Mouse (Mus musculus) heart, embryonic 10.5 days (tissue): ENCODE data around the gene Ambp. TPM values are rescaled to one million over a fixed set of nuclear protein-coding genes. Genes with fewer than 3 reads are reported as not detected.

ENCODE experiments used
- DNase-seq: peaks from one replicate; pipeline ENCODE4 v3.0.0-alpha.2; 2017; ENCODE audit warnings: low spot score
- H3K27ac ChIP-seq: fragments of 300-500 bp; sonication (generic); 2 replicates; pipeline ENCODE4 v1.5.1; 2016; ENCODE audit warnings: mild to moderate bottlenecking
- H3K27me3 ChIP-seq: fragments of 300-500 bp; sonication (generic); 2 replicates; pipeline ENCODE4 v1.6.1; 2016; ENCODE audit warnings: mild to moderate bottlenecking; ENCODE audit not compliant: poor library complexity, insufficient read depth, severe bottlenecking
- H3K36me3 ChIP-seq: fragments of 300-500 bp; sonication (generic); 2 replicates; pipeline ENCODE4 v1.6.1; 2016; ENCODE audit warnings: mild to moderate bottlenecking, moderate library complexity
- H3K4me1 ChIP-seq: fragments of 300-500 bp; sonication (generic); 2 replicates; pipeline ENCODE4 v1.6.1; 2016; ENCODE audit warnings: mild to moderate bottlenecking
- H3K4me3 ChIP-seq: fragments of 300-500 bp; sonication (generic); 2 replicates; pipeline ENCODE4 v1.5.1; 2016; ENCODE audit warnings: mild to moderate bottlenecking, moderate library complexity
- H3K9me3 ChIP-seq: fragments of 300-500 bp; sonication (generic); 2 replicates; pipeline ENCODE4 v1.6.1; 2016; ENCODE audit warnings: mild to moderate bottlenecking, moderate library complexity
- WGBS: fragments of 180-500 bp; shearing (Covaris S2); methylation state at CpG from one replicate; pipeline ENCODE4 v1.1.7; 2016; 5-methylcytosine and 5-hydroxymethylcytosine counted together
- polyA plus RNA-seq: library from polyadenylated mRNA; unstranded; fragments of >200 nt; fragmentation: Nextera tagmentation; extraction: Ambion mirVana; gene quantifications from 2 replicates; pipeline ENCODE4 v1.2.1, GENCODE M21; 2016

The Ambp gene
- polyA plus RNA-seq, 1 experiment from 2014 or later, result 158 TPM

DNA sequence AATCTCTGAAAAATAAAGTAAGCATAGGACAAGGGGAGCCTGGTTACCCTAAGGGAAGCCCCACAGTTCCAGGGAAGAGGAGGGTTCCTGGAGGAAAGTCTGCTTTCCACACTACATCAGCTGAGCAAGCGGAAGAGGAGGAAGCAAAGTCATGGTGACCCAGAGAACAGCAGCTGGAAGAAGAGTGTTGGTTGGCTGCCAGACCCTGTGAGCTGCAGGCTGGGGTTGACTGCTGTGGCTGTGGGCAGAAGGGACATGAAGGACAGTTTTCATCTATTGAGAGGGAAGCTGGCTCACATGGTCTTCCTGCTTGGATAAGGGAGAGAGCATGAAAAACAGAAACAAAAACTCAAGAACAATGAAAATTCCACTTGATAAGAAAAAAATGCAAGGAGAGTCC is 57.0 kb downstream of the Ambp start:
- 64% methylated on average over 1 of the region's 1 CpGs for WGBS
- DNase-seq, result no peak

More for the DNA sequence above, 57.0 kb downstream of the Ambp start:
- Histone ChIP-seq H3K9me3 (no peaks in the 10 kb centered on the region), H3K4me3 (no peak overlapping the region), H3K27ac (no peak overlapping the region; the same call in 1 of the 2 replicates), H3K4me1 (peaks cover 11% of the 10 kb centered on the region), H3K36me3 (peaks cover 30% of the 10 kb centered on the region), H3K27me3 (no peaks in the 10 kb centered on the region)

Other genes starting within 250 kb of the Ambp start
- 9.5 and 18.1 TPM in 2 replicates for gene Zfp618, start 189.2 kb downstream of the Ambp start, polyA plus RNA-seq
- gene Kif12, start 17.3 kb upstream of the Ambp start, polyA plus RNA-seq, result 0.12 and 3.4 TPM in 2 replicates
- 2.3 and 4.3 TPM in 2 replicates for gene Col27a1, start 59.2 kb upstream of the Ambp start, polyA plus RNA-seq
- not detected in 2 replicates for gene Orm1, start 189.8 kb upstream of the Ambp start, polyA plus RNA-seq
- not detected in 2 replicates for gene Orm3, start 201.4 kb upstream of the Ambp start, polyA plus RNA-seq
- not detected in 2 replicates for gene Orm2, start 207.7 kb upstream of the Ambp start, polyA plus RNA-seq
- gene Akna, start 248.6 kb upstream of the Ambp start, polyA plus RNA-seq, result 4.6 and 9.0 TPM in 2 replicates